Mouse (Mus musculus): ENCODE data around the gene Zswim3.
A peak's percentile ranks its signal among the peaks of the same experiment; 100 is the strongest.

DNA sequence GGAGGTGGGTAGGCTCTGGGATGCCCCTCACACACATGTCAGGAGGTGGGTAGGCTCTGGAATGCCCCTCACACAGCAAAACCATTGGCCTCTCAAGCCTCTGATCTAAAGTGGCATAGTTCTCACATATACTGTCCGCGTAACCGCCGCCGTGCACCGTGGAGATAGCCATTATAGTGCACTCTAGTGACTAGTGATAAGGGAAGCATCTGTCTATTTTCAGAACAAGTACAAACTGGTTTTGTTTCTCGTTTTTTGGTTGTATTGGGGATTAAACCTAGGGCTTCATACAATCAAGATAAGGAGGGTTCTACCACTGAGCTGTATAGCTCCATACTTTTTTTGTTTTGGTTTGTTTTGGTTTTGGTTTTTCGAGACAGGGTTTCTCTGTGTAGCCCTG, 10.9 kb downstream of the Zswim3 start:
- no peak for TF ChIP-seq CTCF (IDR thresholded peaks at IDR 0.05; ENCODE audit: low read depth)
- TF ChIP-seq EP300 (IDR thresholded peaks at IDR 0.05; ENCODE audit: low read depth), result peak; percentile 73
